Mouse (Mus musculus) cerebellum, postnatal 10 days (tissue): Measurements from ENCODE around the gene Epb41l4b.

Experiments
- DNase-seq, 2 experiments: peaks; one replicate each; pipeline ENCODE4 v3.0.0; 2021; ENCODE audit warnings: mixed read lengths in 2 of 2

Gene Epb41l4b

GRCm38 (mm10) chr4:57010425-57010824 lies 132.8 kb downstream of the Epb41l4b start:
- DNase-seq, result peak in 1 of 2 experiments; percentile 25

- no peak for DNase-seq
These were observed 135.5 kb downstream of the Epb41l4b start for GRCm38 (mm10) chr4:57007717-57008116.

- peak; percentile 94 to 97 for DNase-seq
These were observed 138.2 kb downstream of the Epb41l4b start for GRCm38 (mm10) chr4:57005011-57005410.

- DNase-seq, result no peak
These were observed 139.4 kb downstream of the Epb41l4b start for GRCm38 (mm10) chr4:57003886-57004285.

DNA sequence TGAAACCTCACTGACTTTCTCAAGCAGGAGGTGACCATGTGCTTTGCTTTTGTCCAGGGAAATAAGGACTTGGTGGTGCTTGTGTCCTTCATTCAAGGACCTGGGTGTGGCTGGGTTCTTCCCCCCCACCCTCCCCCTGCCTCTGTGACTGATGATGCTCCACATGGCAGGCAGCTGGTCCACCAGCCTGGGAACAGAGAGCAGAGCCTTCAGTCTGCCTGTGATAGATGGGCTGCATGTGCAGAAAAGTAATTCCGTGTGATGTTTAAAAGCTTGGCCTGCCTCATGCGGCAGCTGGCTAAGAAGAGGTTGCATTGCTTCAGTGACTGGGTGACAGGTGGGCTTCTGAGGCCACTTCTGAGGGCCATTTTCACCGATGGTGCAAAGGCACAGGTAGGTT lies 140.5 kb downstream of the Epb41l4b start:
- no peak for DNase-seq

DNA sequence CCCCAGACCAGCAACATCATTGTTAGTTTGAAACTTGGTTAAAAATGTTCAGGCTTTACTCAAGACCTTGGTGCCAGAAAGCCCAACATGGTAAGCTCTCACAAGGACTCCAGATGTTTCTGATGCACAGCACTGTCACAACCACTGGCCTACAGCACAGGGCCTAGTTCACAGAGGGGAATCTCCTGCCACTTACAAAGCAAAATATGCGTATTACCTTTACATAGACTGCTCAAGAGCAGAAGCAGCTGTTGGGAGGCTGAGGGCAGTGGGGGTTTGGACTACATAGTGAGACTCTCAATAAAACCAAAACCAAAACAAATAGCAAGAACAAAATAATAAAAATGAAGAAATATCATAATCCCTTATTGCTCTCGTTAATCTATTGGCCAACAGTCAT lies 141.8 kb downstream of the Epb41l4b start:
- DNase-seq, result no peak

DNA sequence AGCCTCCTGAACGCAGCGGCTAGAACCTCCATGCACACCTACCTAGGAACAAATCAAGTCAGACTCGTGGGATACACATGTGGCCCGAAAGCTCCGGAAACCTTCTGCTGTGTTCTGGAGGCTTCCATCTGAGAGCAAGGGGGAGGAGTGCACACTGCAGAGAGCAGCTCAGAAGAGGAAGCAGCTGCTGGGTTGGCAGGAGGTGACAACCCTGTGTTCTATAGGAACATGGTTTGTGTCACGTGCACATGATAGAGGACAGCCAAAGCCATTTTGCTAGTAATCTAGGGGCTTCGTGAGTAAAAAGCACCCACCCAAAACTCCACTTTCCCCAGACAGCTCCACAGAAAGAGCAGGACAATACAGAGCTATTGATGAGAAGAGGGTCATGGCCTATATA lies 149.9 kb downstream of the Epb41l4b start:
- peak in 1 of 2 experiments; percentile 6 for DNase-seq

GRCm38 (mm10) chr4:56991951-56992350 lies 151.3 kb downstream of the Epb41l4b start:
- DNase-seq, result no peak

DNA sequence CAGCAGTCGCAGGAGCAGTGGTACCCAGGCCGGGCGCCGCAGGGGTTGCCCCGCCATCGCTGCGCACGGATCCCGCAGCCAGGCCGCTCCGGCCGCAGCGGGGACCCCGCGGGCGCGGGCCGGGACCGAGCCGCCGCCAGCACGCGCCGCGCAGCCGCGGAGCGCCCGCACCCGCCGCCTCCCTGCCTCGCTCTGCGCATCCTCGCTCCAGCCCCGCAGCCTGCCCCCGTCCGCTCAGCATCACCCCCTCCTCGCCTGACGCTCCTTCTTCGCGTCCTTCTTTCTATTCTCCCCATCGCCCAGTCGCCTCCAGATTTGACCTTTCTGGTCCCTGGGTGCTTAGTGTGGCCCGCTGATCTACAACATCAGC lies 153.0 kb downstream of the Epb41l4b start, which contains the start of gene Frrs1l:
Gene Frrs1l (minus strand): TSS at position 177 of the 370 bp plus-strand sequence.
- DNase-seq, result peak; percentile 79 to 86

DNA sequence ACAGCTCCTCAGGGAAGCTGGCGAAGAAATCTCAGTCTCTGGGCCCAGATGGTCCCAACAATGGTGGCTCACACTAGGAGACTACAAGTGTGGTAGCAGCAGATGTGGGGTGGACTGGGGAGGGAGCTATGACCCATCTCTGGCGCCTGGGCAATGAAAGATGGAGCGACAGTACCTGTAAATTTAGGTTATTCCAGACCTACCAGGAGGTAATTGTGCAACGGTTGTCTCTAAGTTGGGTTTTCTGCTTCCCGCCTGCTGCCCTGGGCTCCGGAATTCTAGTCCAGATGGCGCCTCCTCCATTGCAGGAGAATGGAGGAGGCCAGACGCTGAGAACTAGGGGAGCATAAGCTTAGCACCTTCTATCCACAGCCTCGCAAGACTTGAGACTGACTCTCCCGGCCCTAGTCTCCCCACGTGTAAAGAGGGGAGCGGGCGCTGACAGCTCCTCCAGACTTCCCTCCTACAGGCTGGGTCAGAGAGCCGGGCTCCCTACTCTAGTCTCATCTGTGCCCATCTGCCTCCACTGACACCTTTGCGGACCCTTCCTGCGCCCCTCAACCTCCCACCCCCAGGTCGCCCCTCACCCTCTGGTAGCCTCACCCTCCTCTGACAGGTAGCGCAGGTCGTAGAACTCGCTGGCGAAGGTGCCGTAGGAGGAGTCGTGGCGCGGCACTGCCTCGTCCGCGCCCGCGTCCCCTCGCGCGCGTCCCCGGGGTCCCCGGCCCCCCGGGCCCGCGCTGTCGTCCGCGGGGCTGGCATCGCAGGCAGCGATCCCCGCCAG lies 153.6 kb downstream of the Epb41l4b start:
- DNase-seq, result peak; percentile 74 to 75

- DNase-seq, result no peak
These were observed 177.6 kb downstream of the Epb41l4b start for GRCm38 (mm10) chr4:56965586-56966179.

- DNase-seq, result peak; percentile 46 to 55
These were observed 179.6 kb downstream of the Epb41l4b start for GRCm38 (mm10) chr4:56963687-56964086.

- DNase-seq, result no peak
These were observed 181.8 kb downstream of the Epb41l4b start for GRCm38 (mm10) chr4:56961320-56961925.

DNA sequence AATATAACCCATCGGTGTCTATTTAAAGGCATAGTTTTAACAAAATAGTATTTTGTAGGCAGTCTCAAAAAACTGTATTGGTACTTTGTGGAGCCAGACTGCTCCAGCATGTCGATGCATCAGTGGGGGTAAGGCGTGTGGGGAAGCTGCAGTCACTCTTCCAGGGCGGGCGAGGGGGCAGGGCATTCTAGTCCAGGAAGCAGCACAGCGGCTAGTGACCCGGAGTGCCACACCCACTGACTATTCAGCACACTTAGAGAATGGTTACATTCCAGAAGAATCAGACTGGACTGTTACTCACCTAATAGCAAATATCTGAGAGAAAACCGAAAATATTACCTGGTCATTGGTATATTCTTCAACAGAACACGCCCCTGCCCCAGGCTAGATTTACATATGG lies 185.7 kb downstream of the Epb41l4b start:
- DNase-seq, result no peak

GRCm38 (mm10) chr4:56953235-56953634 lies 190.0 kb downstream of the Epb41l4b start:
- no peak for DNase-seq

DNA sequence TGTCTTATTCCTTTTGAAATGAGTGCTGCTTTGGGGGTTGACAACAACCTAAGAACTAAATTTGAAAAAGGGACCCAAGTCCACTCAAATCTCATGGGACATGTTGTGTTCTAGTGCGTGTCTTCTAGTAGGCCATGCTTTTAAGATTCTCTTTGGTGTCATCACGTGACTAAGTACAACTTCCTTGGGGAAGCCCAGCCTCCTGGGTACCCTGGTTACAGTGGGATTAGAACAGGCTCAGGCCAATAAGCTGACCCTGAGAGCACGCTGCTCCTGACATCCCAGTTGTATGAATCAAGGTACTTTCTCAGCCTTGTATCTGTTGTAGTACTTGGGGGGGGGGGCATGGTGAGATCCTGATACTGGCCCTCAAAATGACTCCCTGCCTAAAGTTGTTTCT lies 191.5 kb downstream of the Epb41l4b start:
- DNase-seq, result no peak

DNA sequence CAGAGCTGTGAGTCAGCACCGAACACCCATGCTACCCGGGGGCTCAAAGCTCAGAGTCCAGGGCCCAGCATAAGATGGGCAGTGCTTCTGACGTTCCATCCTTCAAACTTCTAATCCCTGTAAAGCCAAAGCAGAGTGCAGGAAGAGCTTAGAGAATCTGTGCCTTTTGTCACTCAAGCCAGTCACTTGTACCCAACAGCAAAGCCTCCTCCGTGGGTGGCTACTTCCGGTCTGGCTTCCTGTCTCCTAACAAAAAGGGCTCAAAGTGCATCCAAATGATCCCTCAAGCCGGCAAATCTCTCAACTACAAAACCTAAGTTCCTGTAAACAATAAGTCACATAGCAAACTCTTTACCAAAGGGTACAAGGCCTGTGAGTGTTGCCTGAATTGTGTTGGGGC lies 193.7 kb downstream of the Epb41l4b start:
- no peak for DNase-seq

- DNase-seq, result peak; percentile 96 to 98
These were observed 196.3 kb downstream of the Epb41l4b start, which contains the start of gene Tmem245 for GRCm38 (mm10) chr4:56946641-56947640. Tmem245 (minus strand) TSS chr4:56947437.

- DNase-seq, result no peak
These were observed 197.1 kb downstream of the Epb41l4b start for GRCm38 (mm10) chr4:56946180-56946579.

DNA sequence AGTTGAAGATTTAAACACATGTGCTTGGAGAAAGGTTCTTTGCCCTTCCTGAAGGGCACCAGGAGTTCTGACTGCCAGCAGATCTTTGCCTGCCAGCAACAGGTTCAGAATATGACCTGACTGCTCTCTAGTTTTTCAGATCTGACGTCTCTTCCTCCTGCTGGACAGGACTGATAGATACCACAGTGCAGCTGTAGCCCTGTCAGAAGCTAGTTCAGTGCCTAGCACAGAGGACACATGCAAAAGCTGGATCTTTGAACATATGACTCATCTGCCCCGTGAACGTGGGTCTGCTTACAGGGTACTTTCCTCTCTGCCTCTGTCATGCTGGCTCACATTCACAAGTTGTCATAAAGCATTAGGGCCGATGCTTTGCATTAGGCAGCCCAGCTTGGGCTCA lies 199.0 kb downstream of the Epb41l4b start:
- peak; percentile 29 to 31 for DNase-seq

GRCm38 (mm10) chr4:56943258-56943657 lies 200.0 kb downstream of the Epb41l4b start:
- DNase-seq, result no peak

GRCm38 (mm10) chr4:56942567-56942966 lies 200.7 kb downstream of the Epb41l4b start:
- DNase-seq, result no peak
